Mouse (Mus musculus): ENCODE data around the gene Cd6.

The Cd6 gene

GRCm38 (mm10) chr19:10761794-10762415, 68.0 kb downstream of the Cd6 start:
- DNase-seq (ENCODE audit: low spot score), result no peak

DNA sequence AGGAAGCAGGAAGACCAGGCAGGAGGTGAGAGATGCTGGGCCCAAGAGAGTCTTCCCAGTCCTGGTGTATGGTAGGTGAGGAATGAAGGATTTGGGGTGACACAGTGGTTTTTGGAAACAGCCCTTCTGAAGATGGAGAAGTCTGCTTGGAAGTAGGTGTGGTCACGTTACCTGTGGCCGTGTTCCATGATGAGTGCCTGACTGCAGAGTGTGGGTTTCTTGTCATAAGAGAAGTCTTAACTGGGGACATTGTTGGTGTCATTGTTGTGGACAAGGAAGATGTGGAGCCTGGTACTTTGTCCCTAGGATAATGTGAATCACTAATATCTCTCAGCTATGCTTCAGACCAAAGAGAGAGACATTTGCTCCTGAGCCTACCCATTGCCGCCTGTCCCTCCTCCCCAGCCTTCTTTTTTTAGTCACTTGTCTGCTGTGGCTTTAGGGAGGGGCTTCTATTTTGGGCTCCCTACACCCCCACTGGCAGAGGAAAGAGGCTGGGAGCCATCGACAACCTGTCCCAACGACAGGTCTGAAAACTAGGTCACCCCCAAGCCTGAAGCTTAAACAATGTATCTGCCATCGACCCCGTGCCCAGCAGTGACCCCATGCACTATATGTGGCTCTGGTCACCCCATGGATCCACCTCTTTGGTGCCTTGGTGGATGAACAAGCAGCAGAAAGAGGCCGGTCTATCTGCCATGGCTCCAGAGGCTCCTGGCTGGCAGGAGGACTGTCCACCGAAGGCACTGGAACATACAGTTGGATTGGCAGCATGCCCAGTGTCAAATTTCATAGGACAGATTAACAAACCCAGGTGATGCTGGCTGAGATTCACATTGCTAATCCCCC, 69.7 kb downstream of the Cd6 start:
- DNase-seq (ENCODE audit: low spot score), result no peak

DNA sequence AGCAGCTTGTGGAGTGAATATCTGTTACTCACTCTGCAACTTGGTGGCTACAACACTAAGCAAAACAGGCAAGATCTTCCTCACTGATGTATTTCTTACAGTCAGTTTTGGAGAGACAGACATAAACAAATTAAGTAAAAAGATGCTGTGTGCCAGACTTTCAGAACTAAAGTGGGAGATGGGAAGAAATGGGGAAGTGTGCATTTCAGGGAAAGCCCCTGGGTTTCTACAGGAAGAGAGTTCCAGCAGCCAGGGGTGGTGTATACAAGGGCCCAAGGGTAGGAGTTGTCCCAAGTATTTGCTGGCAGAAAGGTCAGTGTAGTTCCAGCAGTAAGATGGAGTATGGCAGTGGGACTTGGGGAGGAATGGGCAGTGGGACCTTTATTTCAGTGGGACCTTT, 70.3 kb downstream of the Cd6 start:
- DNase-seq (ENCODE audit: low spot score), result no peak

DNA sequence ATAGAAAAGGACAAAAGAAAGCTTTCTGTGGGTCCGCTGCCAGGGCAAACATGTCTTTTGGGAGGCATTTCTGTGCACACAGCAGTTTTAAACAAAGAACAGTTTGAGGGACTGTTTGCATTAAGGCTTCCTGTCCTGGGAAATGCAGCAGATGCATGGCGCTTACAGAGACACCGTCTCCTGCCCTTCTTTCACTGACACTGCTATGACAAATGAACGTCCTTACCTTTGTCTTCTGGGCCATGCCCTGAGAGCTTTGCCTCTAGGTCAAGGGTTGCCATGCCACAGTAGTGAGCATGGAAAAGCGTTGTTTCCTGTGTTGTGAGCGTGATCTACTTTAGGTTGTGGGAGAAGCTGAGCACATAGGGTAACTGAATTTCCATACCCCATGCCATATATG, 71.2 kb downstream of the Cd6 start:
- no peak for DNase-seq (ENCODE audit: low spot score)

DNA sequence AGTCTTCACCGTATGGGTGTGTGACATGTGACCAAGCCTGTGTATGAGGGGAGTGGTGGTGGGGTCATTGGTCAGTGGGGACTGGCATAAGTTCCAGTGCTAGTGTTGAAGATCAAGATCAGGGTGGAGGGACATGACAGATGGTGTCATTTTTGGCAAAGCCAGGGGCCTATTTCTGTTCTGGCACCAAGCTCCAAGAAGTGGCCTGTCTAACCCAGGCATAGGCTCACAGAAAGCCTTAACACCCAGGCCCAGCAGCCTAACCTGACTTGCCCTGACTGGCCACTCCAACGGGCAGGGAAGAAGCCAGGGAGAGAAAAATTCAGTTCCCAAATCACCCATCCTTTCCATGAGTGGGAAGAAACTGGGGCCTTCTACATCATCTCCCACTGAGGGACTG, 72.3 kb downstream of the Cd6 start:
- no peak for DNase-seq (ENCODE audit: low spot score)

DNA sequence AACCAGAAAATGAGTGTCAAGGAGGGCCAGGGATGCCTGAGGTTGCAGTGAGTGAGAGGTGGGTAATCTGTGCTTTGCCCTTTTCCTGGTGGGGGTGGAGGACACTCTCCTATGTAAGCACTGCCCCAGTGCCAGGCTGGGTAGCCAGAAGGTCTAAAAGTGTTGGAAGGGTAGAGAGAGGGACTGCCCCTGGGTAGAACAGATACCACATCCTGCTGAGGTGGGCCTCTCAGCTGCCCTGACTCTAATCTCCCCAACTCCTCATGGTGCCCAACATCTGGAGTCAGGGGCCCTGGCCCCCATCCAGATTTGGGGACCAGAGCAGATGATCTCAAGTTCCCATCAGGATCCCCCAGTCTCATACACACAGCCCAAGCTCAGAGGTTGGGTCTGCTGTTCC, 72.7 kb downstream of the Cd6 start:
- DNase-seq (ENCODE audit: low spot score), result no peak

DNA sequence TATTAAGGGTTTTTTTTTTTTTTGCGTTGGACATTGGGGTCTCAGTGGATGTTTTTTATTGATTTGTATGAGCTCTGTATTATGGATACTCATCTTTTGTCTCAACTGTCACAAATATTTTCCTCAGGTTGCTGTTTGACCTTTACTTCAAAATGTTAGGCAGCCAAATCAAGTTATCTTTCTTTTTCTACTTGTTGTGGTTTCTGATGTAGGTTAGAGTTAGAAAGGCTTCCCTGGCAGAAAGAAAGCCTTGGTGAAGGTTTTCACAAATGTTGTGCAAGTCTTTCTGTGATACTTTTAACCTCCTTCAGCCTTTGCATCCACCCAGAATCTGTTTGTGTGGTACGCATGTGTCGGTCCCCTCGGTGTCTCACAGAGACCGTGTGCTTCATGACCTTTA, 77.2 kb downstream of the Cd6 start:
- DNase-seq (ENCODE audit: low spot score), result no peak

GRCm38 (mm10) chr19:10752106-10752505, 77.8 kb downstream of the Cd6 start:
- no peak for DNase-seq (ENCODE audit: low spot score)

DNA sequence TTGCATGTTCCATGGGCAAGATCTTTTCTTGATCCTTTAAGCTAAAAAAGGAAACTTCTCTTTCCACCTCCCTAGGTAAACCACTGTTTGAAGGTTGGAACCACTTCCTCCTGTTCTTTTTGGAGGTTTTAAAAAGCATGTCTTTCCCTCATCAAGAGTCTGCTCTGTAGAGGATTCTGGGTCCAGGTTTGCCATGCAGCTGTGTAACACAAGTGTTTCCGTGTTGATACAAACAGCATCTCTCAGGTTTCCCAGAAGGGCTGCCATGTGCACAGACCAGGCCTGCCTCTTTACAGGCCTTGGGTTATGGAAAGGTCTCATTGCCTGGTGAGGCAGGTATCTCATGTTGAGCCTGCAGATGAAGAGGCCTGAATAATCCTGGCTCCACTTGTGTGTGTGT, 78.3 kb downstream of the Cd6 start:
- DNase-seq (ENCODE audit: low spot score), result no peak

DNA sequence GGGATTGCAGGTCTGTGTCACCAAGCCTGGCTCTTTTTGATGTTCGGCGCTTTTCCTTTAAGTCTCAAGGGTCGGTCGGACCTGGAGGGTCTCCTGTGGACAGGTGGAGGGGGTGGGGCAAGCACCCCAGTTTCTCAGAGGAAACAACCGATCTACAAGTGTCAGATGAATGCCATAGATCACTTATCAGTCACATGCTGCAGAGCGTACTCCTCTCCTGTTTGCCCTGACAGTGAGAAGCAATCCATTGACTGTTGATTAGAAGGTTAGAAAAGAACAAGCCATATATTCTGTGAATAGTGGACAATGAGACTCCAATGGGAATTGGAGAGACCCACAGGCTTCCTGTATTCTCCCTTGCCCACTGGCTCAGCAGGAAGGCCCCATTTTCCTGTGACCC, 79.7 kb downstream of the Cd6 start:
- no peak for DNase-seq (ENCODE audit: low spot score)

- DNase-seq (ENCODE audit: low spot score), result no peak
These were observed 80.6 kb downstream of the Cd6 start for GRCm38 (mm10) chr19:10749295-10749694.

GRCm38 (mm10) chr19:10748401-10749102, 81.3 kb downstream of the Cd6 start:
- no peak for DNase-seq (ENCODE audit: low spot score)

GRCm38 (mm10) chr19:10747718-10748117, 82.1 kb downstream of the Cd6 start:
- no peak for DNase-seq (ENCODE audit: low spot score)

DNA sequence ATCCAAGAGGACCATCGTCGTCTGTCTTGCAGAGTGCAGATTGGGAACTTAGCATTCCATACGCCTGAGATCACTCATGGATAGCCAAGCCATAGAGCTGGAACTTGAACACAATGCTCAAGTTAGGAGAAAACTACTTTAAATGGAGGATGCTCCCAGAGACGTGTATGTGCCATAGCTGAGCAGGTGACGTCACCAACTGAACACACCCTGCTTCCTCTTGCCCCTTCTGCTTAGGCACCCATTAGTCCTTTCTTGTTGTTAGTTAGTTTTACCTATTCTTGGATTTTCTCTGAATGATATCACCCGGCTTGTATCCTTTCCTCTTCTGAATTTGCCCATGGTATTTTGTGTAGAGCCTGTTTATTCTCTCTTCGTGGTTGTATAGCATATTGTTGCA, 82.7 kb downstream of the Cd6 start:
- no peak for DNase-seq (ENCODE audit: low spot score)

DNA sequence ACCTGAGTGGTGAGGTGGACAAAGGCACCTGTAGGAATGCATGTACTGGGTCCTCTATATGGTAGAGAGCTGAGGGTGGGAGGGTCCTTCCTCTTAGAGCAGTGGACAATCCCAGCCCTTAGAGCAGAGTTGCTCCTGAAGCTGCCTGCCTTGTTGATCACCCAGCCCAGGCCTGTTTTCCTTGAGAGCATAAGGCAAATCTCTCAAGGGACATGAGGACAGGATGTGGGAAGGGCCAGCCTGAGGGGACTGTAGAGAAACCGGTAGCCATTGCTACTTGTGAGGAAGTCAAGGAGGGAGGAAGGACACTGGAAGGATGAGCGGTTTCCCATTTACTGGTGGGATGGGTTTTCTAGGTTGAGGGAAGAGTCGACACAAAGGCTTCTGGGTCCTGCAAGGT, 87.3 kb downstream of the Cd6 start:
- no peak for DNase-seq (ENCODE audit: low spot score)

DNA sequence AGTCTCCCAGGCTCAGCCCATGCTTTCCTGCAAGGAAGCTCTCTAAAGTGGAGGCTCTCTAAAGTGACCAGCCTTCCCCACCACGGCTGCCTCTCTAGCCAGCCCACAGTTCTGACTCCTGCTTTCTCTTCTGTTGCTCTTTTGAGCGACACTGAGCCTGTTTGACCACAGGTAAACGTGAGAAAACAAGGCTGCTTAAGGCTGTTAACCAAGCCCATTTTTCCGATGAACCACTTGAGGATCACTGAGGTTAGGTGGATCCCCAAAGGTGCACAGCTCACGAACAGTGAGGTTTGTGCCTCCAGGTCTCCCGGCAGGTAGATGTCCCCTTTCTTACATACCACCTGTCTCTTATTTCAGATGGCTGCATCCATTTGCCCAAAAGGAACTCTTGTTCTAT, 87.7 kb downstream of the Cd6 start:
- DNase-seq (ENCODE audit: low spot score), result no peak

DNA sequence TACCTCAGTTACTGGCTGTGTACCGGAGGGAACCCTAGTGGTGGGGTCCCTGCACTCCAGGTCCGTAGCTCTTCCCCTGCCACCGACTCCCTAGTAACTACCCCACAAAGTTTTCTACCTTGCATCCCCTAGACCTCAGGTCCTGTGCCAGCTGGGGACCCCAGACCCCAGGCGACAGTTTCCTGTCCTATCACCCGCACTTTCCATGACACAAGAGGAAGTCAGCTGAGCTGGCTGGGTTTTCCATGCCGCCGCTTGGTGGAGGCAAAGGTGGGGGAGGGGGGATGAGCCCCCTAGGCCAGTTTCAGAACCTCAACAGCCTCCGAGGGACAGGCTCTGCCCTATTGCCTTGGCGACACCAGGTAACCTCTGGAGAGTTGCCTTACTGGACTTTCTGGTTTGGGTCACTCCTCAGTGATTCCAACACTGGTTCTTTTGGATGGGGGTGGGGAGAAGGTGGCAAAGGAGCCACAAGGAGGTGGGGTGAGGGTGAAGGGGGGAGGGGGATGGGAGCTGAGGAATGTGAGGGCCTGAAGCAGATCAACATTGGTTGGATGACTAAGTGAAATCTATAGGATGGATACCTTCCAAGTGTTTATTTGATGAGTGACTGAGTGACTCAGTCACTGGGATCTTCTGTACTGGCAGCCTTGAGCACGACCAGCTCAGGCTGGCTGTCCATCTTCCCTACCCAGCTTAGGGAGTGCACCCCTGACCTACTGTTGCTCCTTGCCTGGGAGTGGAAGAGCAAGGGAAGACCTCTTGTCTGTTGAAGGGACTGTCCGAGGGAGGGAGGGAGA, 89.0 kb downstream of the Cd6 start:
- no peak for DNase-seq (ENCODE audit: low spot score)

DNA sequence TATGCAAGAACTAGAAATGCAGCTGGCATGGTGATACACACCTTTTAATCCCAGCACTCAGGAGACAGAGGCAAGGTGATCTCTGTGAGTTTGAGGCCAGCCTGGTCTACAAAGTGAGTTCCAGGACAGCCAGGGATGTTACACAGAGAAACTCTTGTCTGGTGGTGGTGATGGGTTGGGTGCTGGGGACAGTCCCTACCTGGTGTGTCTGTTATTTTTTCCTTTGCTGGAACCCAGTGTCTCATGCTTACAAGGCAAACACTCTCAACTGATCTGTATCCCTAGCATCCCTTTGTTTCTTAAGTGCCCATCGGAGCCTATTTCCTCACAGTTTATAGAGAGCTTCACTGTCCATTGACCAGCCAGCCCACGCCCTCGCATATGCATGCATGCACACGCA, 89.9 kb downstream of the Cd6 start:
- no peak for DNase-seq (ENCODE audit: low spot score)

Measured in layer of hippocampus, adult 9-10 months (tissue).